In the genomic region with DNA sequence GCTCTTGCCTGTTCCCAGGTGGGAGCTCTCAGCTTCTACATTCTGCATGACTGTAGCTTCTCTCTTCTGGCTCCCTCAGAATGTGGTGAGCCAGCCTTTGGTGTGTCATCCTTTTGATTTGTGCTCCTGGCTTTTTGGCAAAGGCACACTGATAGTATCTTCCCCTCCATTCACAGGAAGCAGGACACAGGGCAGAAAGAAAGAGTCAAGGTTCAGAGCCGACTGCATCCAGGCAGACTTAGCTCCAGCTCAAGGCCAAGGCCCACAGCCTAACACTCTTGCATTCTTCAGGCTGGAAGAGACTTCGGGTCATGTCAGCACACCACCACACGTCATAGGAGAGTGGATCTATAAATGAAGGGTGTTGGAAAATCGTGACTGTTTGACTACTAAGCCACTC, we compare ENCODE assay signal across 15 mouse cellular contexts.
"Had no signal": no experiment of that assay in that cellular context is flagged by ENCODE, and none has a peak within 500 bp of the region (broad histone marks: within the 10 kb centered on the region; RNA-seq: fewer than 3 reads in every experiment).

No protein-coding gene starts in this region.

- H3K36me3 ChIP-seq: limb, embryonic 10.5 days; midbrain, embryonic 10.5 days; neural tube, embryonic 12.5 days had no signal

- H3K27ac ChIP-seq: left cerebral cortex, adult 2 months; limb, embryonic 10.5 days; midbrain, embryonic 10.5 days; neural tube, embryonic 12.5 days had no signal

- H3K4me3 ChIP-seq: left cerebral cortex, adult 2 months; limb, embryonic 10.5 days; midbrain, embryonic 10.5 days; myocyte; neural tube, embryonic 12.5 days had no signal

- H3K9ac ChIP-seq: lung, embryonic 14.5 days; neural tube, embryonic 12.5 days had no signal

- DNase-seq: kidney, adult 9 months; kidney, postnatal 10 days; kidney, postnatal 4 days; lung, embryonic 14.5 days; lung, postnatal 10 days; lung, postnatal 4 days; midbrain, embryonic 14.5 days; right cerebral cortex, postnatal 14 days; thymus, postnatal 36 days had no signal

- H3K4me2 ChIP-seq: liver, embryonic 11.5 days; lung, embryonic 14.5 days; neural tube, embryonic 12.5 days had no signal

- H3K9me3 ChIP-seq: limb, embryonic 10.5 days; midbrain, embryonic 10.5 days; neural tube, embryonic 12.5 days had no signal
